Mouse (Mus musculus) lung, adult 2 months (tissue): ENCODE measurements around the gene Zfp839. TPM values are rescaled to one million over a fixed set of nuclear protein-coding genes. Genes with fewer than 3 reads are reported as not detected.
"Not testable (repeated sequence)": the region's sequence is repeated elsewhere in the genome, so short reads cannot be mapped to it uniquely, and the experiment has no call there.

Experiments
- DNase-seq: peaks from one replicate; pipeline ENCODE4 v3.0.0; 2022
- H3K4me1 ChIP-seq: fragments of 200-500 bp; 2 replicates; pipeline ENCODE4 v1.6.1; 2011; ENCODE audit warnings: low read length; ENCODE audit not compliant: control insufficient read depth, insufficient read depth
- H3K4me3 ChIP-seq: fragments of 200-500 bp; replicated peaks from 2 replicates; pipeline ENCODE3; 2011; ENCODE audit warnings: low read depth, mild to moderate bottlenecking, control low read depth, low read length; ENCODE audit errors: extremely low read depth
- CTCF ChIP-seq: fragments of 200-500 bp; IDR thresholded peaks from 2 replicates; pipeline ENCODE4 v1.5.1; 2011; ENCODE audit warnings: mild to moderate bottlenecking, low read length, control low read depth; ENCODE audit not compliant: insufficient read depth
- POLR2A ChIP-seq: fragments of 200-500 bp; IDR thresholded peaks from 2 replicates; pipeline ENCODE4 v1.6.1; 2011; ENCODE audit warnings: low read depth, mild to moderate bottlenecking, control low read depth, low read length, borderline replicate concordance; ENCODE audit errors: extremely low read depth
- WGBS: fragments of 180-500 bp; shearing (Covaris S2); methylation state at CpG from one replicate; pipeline ENCODE4 v1.1.7; 2018; 5-methylcytosine and 5-hydroxymethylcytosine counted together
- polyA plus RNA-seq: library from polyadenylated mRNA; depleted of rRNA; stranded (reverse); fragments of >200 nt; gene quantifications from 2 replicates; pipeline ENCODE4 v1.2.3, GENCODE M21; 2012

The Zfp839 gene
- polyA plus RNA-seq, 1 experiment: 5.7 TPM

GRCm38 (mm10) chr12:110851923-110852322 is 1.9 kb downstream of the Zfp839 start:
- WGBS: 86% methylated on average over 1 of the region's 1 CpGs
- TF ChIP-seq POLR2A: no peak
- TF ChIP-seq CTCF: no peak

DNA sequence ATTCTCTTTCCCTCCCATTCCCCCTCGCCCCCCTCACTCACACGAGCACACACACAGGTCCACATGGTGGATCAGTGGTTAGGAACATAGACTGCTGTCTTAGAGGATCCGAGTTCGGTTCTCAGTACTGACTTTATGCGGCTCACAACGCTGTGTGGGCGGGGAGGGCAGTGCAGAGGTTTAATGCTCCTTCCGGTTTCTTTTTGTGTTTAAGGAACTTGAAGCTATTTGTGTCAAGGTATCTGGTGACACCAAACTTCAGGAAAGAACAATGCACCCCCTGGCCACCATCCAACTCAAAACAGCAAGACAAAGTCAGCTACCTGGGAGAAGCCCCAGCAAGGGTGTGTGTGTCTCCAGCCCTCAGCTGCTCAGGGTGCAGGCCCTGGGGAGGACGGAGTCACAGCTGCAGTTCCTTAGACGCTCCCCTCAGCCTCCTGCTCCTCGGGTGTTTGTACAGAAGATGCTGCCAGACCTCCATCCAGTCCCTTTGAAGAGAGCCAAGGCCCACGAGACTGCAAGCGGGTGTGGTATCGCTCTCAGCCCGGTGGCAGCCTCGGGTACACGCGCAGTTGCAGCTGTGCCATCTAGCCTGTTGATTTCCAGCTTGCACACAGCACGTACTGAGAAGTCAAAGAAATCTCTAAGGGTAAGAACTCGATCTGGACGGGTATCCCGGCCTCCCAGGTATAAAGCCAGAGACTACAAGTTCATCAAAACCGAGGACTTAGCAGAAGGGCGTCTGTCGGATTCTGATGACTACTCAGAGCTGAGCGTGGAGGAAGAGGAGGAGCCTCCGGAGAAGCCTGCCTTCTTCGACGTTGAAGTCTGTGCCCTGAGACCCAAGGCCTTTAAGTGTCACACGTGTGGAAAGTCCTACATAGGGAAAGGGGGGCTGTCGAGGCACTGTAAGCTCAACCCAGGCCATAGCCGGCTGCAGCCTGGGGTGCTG is 5.0 kb downstream of the Zfp839 start:
- DNase-seq: no peak
- 73% methylated on average over 32 of the region's 32 CpGs for WGBS
- no peak for TF ChIP-seq POLR2A
- TF ChIP-seq CTCF: no peak
- no peak overlapping the region for H3K4me3 ChIP-seq
- peaks cover 2% of the 10 kb centered on the region; the same call in 1 of the 2 replicates for H3K4me1 ChIP-seq

More at GRCm38 (mm10) chr12:110851923-110852322, 1.9 kb downstream of the Zfp839 start:
- Histone ChIP-seq H3K4me3 (no peak overlapping the region), H3K4me1 (peaks cover 2% of the 10 kb centered on the region; the same call in 1 of the 2 replicates)
- DNase-seq: no peak

DNA sequence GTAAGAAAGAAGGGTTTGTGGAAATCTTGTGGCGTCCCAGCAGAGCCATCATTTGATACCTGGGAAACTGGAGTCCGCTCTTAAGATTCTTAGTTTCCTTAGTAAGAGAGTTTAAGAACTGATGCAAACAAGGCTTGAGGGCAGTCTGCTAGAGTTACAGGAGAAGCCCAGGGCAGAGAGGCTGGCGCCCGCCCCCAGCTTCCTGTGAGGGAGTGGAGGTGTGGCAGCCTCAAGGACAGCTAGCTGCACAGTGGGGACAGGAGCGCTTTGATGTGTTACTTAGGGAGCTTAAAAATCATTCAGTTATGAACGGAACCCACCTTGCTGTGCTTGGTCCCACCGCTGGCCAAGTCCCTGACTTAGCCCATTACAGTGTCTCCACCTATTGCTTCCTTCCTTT is 7.1 kb downstream of the Zfp839 start:
- Histone ChIP-seq H3K4me1 (no peaks in the 10 kb centered on the region), H3K4me3 (no peak overlapping the region)
- TF ChIP-seq CTCF (no peak), POLR2A (no peak)
- DNase-seq: peak; percentile 20
- 51% methylated on average over 7 of the region's 7 CpGs for WGBS

DNA sequence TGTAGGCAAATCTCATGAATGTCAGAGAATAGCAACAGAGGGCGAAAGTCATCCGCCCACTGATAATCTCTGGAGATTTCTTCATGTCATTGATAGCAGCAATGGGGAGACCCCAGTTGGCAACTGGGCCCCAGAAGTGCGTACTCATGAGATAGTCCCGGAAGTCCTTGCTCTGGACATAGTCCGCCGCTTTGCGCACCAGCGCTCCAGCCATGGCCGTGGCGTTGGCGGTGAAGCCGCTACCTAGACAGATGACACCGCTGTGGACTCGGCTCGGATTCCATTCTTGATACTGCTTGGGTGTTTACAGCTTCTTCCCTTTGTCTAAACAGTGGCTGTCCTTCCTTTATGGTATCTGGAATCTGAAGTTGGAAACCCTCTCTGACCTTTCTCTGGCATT is 8.6 kb downstream of the Zfp839 start:
- DNase-seq, H3K4me3 ChIP-seq, H3K4me1 ChIP-seq: not testable (repeated sequence)
- WGBS: 90% methylated on average over 15 of the region's 15 CpGs

DNA sequence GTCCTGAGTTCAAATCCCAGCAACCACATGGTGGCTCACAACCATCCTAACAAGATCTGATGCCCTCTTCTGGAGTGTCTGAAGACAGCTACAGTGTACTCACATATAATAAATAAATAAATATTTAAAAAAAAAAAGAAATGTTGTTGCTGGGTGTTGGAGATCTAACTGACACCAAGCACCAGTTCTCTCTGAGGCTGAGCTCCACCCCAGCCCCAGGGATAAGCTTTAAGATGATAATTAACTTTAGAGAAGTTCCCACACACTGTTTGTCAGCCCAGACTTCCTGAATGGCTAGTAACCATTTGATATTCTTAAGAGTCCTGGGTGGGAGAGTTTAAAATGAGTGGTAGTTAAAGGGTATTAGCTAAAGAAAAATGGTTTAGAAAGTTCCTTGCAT is 10.2 kb downstream of the Zfp839 start:
- TF ChIP-seq CTCF (no peak), POLR2A (no peak)
- no peak for DNase-seq
- Histone ChIP-seq H3K4me3 (no peak overlapping the region), H3K4me1 (no peaks in the 10 kb centered on the region)

DNA sequence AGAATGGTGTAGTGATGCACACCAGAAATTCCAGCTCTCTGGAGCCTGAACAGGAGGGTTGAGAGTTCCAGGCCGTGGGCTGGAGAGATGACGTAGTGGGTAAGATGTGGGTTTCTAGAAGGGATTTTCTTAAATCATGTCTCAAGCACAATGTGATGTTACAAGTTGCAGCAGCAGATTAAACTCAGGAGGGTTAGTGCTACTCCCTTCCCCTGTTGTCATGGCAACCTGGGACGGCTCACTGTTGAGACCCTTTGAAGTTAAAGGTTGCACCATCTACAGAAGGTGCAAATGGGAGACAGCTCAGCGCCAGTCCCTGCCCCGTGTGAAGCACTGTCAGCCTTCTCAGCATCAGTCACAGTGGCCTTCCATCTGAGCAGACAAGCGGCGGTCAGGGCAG is 11.2 kb downstream of the Zfp839 start:
- Histone ChIP-seq H3K4me3 (no peak overlapping the region), H3K4me1 (no peaks in the 10 kb centered on the region)
- WGBS: 57% methylated on average over 7 of the region's 7 CpGs
- no peak for DNase-seq
- TF ChIP-seq POLR2A: no peak
- no peak for TF ChIP-seq CTCF

- WGBS: 92% methylated on average over 6 of the region's 6 CpGs
- TF ChIP-seq POLR2A: no peak
- no peak for TF ChIP-seq CTCF
Observed at GRCm38 (mm10) chr12:110864008-110864407, 14.0 kb downstream of the Zfp839 start.

DNA sequence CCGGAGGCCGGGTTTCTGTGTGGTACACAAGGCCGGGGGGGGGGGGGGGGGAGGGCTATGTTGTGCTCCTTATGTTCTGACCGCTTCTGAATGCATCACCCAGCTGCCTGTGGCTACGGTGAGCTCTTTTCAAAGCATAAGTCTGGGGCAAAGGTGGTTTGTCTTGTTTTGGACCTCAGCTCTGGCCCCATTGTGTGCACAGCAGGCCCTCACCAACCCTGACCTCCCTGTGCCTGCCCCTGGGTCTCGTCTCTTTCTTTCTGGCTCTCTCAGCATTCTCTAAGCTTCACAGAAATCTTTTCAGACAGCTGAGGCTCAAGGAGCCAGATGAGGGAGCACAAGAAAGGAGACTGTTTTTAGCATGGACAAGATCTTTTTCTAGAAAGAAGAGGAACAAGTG is 15.5 kb downstream of the Zfp839 start:
- TF ChIP-seq POLR2A (no peak), CTCF (no peak)
- no peak overlapping the region for H3K4me3 ChIP-seq
- DNase-seq: no peak
- no peaks in the 10 kb centered on the region for H3K4me1 ChIP-seq
- 83% methylated on average over 6 of the region's 6 CpGs for WGBS

More at GRCm38 (mm10) chr12:110864008-110864407, 14.0 kb downstream of the Zfp839 start:
- DNase-seq: no peak
- no peak overlapping the region for H3K4me3 ChIP-seq
- H3K4me1 ChIP-seq: no peaks in the 10 kb centered on the region

DNA sequence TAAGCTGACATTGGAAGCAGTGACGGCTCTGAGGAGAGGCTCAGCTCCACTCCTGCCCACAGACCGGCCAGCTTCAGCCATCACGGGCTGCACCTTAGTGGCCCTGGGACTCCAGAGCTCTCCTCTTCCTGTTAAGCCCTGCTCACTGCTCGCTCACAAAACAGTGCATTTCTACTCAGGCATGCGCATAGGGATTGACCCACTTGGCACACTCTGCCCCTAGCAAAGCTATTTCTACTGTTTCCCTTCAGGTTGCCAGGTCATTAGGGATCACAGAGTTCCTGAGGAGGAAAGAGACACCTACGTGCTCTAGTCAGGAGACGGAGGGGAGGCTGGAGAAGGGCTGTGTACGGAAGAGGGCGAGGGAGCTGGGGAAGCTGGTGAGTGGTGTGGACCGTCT is 15.9 kb downstream of the Zfp839 start:
- WGBS: 88% methylated on average over 10 of the region's 10 CpGs
- H3K4me3 ChIP-seq: no peak overlapping the region
- H3K4me1 ChIP-seq: no peaks in the 10 kb centered on the region
- no peak for DNase-seq
- no peak for TF ChIP-seq CTCF

DNA sequence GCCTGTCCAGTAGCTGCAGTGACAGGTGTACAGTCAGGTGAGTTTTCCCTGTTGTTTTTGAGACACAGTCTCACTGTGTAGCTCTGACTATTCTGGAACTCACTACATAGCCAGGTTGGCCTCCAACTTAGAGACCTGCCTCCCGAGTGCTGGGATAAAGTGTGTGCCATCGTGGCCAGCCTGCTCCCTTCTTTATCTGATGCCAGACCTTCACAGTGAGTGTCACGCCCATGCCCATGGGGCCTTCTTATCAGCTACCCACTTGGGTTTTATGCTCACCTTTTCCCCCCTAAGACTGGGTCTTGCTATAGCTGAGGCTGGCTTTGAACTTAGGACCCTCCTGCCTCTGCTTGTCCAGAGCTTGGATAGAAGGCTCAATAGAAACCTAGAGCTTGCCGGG is 20.1 kb downstream of the Zfp839 start:
- H3K4me1 ChIP-seq: no peaks in the 10 kb centered on the region
- no peak for DNase-seq
- 90% methylated on average over 4 of the region's 4 CpGs for WGBS
- H3K4me3 ChIP-seq: no peak overlapping the region
- no peak for TF ChIP-seq POLR2A
- TF ChIP-seq CTCF: no peak

GRCm38 (mm10) chr12:110871247-110871646 is 21.2 kb downstream of the Zfp839 start:
- 86% methylated on average over 5 of the region's 5 CpGs for WGBS

More at GRCm38 (mm10) chr12:110871247-110871646, 21.2 kb downstream of the Zfp839 start:
- DNase-seq: no peak
- Histone ChIP-seq H3K4me1 (no peaks in the 10 kb centered on the region), H3K4me3 (no peak overlapping the region)
- TF ChIP-seq POLR2A: no peak
- no peak for TF ChIP-seq CTCF
